Mouse (Mus musculus): ENCODE results near the gene Mtmr10.

Gene Mtmr10

GRCm38 (mm10) chr7:64371940-64372878 lies 84.8 kb downstream of the Mtmr10 start:
- no peak for DNase-seq (ENCODE audit: low read depth, low spot score)

GRCm38 (mm10) chr7:64373147-64373829 lies 85.8 kb downstream of the Mtmr10 start:
- DNase-seq (ENCODE audit: low read depth, low spot score) = no peak

GRCm38 (mm10) chr7:64373830-64374562 lies 86.5 kb downstream of the Mtmr10 start, which contains the start of gene Fan1:
Gene Fan1 (minus strand): TSS chr7:64374095.
- peak; percentile 94 for DNase-seq (ENCODE audit: low read depth, low spot score)

Measured in ZHBTc4 (cell line).